Mouse (Mus musculus) liver, embryonic 15.5 days (tissue): ENCODE measurements around the gene Pou2f3. TPM values are rescaled to one million over a fixed set of nuclear protein-coding genes. Genes with fewer than 3 reads are reported as not detected.

Experiments used
- ATAC-seq: fragments of 200-750 bp; cut with Nextera tagmentation; 2 replicates; pipeline ENCODE4 v1.8.0; 2017; ENCODE audit warnings: moderate number of reproducible peaks, mild to moderate bottlenecking, moderate library complexity; ENCODE audit not compliant: insufficient read depth
- H3K27ac ChIP-seq: fragments of 300-500 bp; sonication (generic); replicated peaks from 2 replicates; pipeline ENCODE4 v1.5.1; 2015; ENCODE audit warnings: mild to moderate bottlenecking, inconsistent platforms
- H3K27me3 ChIP-seq: fragments of 300-500 bp; sonication (generic); 2 replicates; pipeline ENCODE4 v1.6.1; 2015; ENCODE audit warnings: mild to moderate bottlenecking, inconsistent platforms
- H3K36me3 ChIP-seq: fragments of 300-500 bp; sonication (generic); replicated peaks from 2 replicates; pipeline ENCODE4 v1.6.1; 2015; ENCODE audit warnings: moderate library complexity, mild to moderate bottlenecking, inconsistent platforms
- H3K4me1 ChIP-seq: fragments of 300-500 bp; sonication (generic); replicated peaks from 2 replicates; pipeline ENCODE4 v1.6.1; 2015; ENCODE audit warnings: inconsistent platforms
- H3K4me2 ChIP-seq: fragments of 300-500 bp; sonication (generic); 2 replicates; pipeline ENCODE4 v1.6.1; 2015; ENCODE audit warnings: moderate library complexity, mild to moderate bottlenecking, inconsistent platforms
- H3K4me3 ChIP-seq: fragments of 300-500 bp; sonication (generic); replicated peaks from 2 replicates; pipeline ENCODE4 v1.5.1; 2015; ENCODE audit warnings: mild to moderate bottlenecking, inconsistent platforms
- H3K9ac ChIP-seq: fragments of 300-500 bp; sonication (generic); 2 replicates; pipeline ENCODE4 v1.6.1; 2015; ENCODE audit warnings: moderate library complexity, mild to moderate bottlenecking, inconsistent platforms
- H3K9me3 ChIP-seq: fragments of 300-500 bp; sonication (generic); replicated peaks from 2 replicates; pipeline ENCODE4 v1.6.1; 2016; ENCODE audit warnings: inconsistent platforms
- WGBS: fragments of 180-500 bp; shearing (Covaris S2); methylation state at CpG from one replicate; pipeline ENCODE4 v1.1.7; 2015; ENCODE audit warnings: mixed read lengths; ENCODE audit not compliant: insufficient replicate concordance; 5-methylcytosine and 5-hydroxymethylcytosine counted together
- polyA plus RNA-seq: library from polyadenylated mRNA; unstranded; fragments of >200 nt; fragmentation: Nextera tagmentation; extraction: Ambion mirVana; gene quantifications from 2 replicates; pipeline ENCODE4 v1.2.1, GENCODE M21; 2015

Gene Pou2f3
- polyA plus RNA-seq, 1 experiment from 2014 or later: not detected

GRCm38 (mm10) chr9:43098922-43099321 is 111.2 kb downstream of the Pou2f3 start:
- Histone ChIP-seq H3K4me1 (peaks cover 64% of the 10 kb centered on the region), H3K4me3 (0 out of 2 replicates have a peak overlapping the region, but pooled peaks have one; percentile 9), H3K27me3 (peaks cover 9% of the 10 kb centered on the region; the same call in 1 of the 2 replicates), H3K4me2 (peak overlapping the region; percentile 2; the same call in 1 of the 2 replicates), H3K27ac (no peak overlapping the region), H3K9me3 (no peaks in the 10 kb centered on the region), H3K36me3 (0 out of 2 replicates have a peak, but pooled peaks cover 6% of the 10 kb centered on the region), H3K9ac (no peak overlapping the region)
- ATAC-seq: no peak
- WGBS: 26% methylated on average over 4 of the region's 4 CpGs

GRCm38 (mm10) chr9:43097801-43098557 is 112.2 kb downstream of the Pou2f3 start:
- WGBS: 69% methylated on average over 3 of the region's 3 CpGs

DNA sequence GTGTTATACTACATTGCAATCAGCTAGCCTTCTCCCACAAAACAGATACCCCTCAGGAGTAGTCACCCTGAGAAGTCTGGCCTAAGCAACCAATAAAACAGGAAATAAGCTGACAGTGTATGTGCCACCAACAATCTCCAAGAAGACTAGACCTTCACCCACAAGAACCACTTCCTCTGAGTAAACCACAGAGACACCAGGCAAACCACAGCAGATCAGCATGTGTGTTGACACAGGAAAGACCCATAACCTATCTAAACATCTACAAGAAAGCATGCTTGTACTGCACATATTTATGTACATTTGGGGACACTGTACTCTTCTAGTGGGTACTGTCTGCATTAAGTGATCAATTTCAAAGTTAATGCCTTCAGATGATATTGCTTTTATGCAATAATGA is 113.8 kb downstream of the Pou2f3 start:
- ATAC-seq: no peak
- no peak overlapping the region for H3K4me2 ChIP-seq
- H3K9ac ChIP-seq: no peak overlapping the region
- H3K4me1 ChIP-seq: peaks cover 45% of the 10 kb centered on the region
- 0 out of 2 replicates have a peak, but pooled peaks cover 6% of the 10 kb centered on the region for H3K36me3 ChIP-seq
- peaks cover 12% of the 10 kb centered on the region; the same call in 1 of the 2 replicates for H3K27me3 ChIP-seq
- H3K4me3 ChIP-seq: no peak overlapping the region
- no peaks in the 10 kb centered on the region for H3K9me3 ChIP-seq
- no peak overlapping the region for H3K27ac ChIP-seq

More at GRCm38 (mm10) chr9:43097801-43098557, 112.2 kb downstream of the Pou2f3 start:
- Histone ChIP-seq H3K27me3 (peaks cover 5% of the 10 kb centered on the region; the same call in 1 of the 2 replicates), H3K4me3 (no peak overlapping the region), H3K9me3 (no peaks in the 10 kb centered on the region), H3K36me3 (0 out of 2 replicates have a peak, but pooled peaks cover 6% of the 10 kb centered on the region), H3K9ac (no peak overlapping the region), H3K4me2 (no peak overlapping the region), H3K27ac (no peak overlapping the region), H3K4me1 (peaks cover 60% of the 10 kb centered on the region)
- no peak for ATAC-seq

DNA sequence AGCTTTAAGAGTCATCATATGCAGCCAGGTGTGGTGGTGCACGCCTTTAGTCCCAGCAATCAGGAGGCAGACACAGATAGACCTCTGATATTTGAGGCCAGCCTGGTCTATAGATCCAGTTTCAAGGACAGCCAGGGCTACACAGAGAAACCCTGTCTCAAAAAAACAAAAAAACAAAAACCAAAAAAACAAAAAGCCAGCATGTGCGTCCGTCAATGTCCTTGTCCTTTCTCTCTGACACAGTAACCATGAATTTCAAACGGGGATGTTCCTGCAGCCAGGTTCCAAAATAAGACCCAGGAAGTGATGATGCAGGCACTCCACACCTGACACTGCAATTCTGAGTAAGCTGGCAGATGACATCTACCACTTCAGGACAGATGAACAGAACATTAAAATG is 115.3 kb downstream of the Pou2f3 start:
- H3K36me3 ChIP-seq: 0 out of 2 replicates have a peak, but pooled peaks cover 6% of the 10 kb centered on the region
- H3K4me3 ChIP-seq: no peak overlapping the region
- no peak overlapping the region for H3K27ac ChIP-seq
- H3K4me2 ChIP-seq: no peak overlapping the region
- WGBS: 74% methylated on average over 4 of the region's 4 CpGs
- ATAC-seq: no peak
- peaks cover 35% of the 10 kb centered on the region for H3K4me1 ChIP-seq
- no peak overlapping the region for H3K9ac ChIP-seq
- H3K9me3 ChIP-seq: no peaks in the 10 kb centered on the region
- peaks cover 12% of the 10 kb centered on the region; the same call in 1 of the 2 replicates for H3K27me3 ChIP-seq

GRCm38 (mm10) chr9:43093803-43094202 is 116.4 kb downstream of the Pou2f3 start:
- no peaks in the 10 kb centered on the region for H3K9me3 ChIP-seq
- H3K4me1 ChIP-seq: peaks cover 29% of the 10 kb centered on the region
- 67% methylated on average over 3 of the region's 3 CpGs for WGBS
- no peak overlapping the region for H3K27ac ChIP-seq
- no peak overlapping the region for H3K4me2 ChIP-seq
- H3K9ac ChIP-seq: no peak overlapping the region
- H3K4me3 ChIP-seq: no peak overlapping the region
- peaks cover 12% of the 10 kb centered on the region; the same call in 1 of the 2 replicates for H3K27me3 ChIP-seq
- H3K36me3 ChIP-seq: 0 out of 2 replicates have a peak, but pooled peaks cover 6% of the 10 kb centered on the region
- no peak for ATAC-seq

GRCm38 (mm10) chr9:43085686-43086285 is 124.4 kb downstream of the Pou2f3 start:
- H3K4me3 ChIP-seq: no peak overlapping the region
- H3K27me3 ChIP-seq: peaks cover 23% of the 10 kb centered on the region
- peaks cover 5% of the 10 kb centered on the region; the same call in 1 of the 2 replicates for H3K4me1 ChIP-seq
- H3K27ac ChIP-seq: no peak overlapping the region
- no peak for ATAC-seq
- no peaks in the 10 kb centered on the region for H3K36me3 ChIP-seq
- H3K9ac ChIP-seq: no peak overlapping the region
- WGBS: 74% methylated on average over 1 of the region's 1 CpGs
- no peak overlapping the region for H3K4me2 ChIP-seq
- no peaks in the 10 kb centered on the region for H3K9me3 ChIP-seq

DNA sequence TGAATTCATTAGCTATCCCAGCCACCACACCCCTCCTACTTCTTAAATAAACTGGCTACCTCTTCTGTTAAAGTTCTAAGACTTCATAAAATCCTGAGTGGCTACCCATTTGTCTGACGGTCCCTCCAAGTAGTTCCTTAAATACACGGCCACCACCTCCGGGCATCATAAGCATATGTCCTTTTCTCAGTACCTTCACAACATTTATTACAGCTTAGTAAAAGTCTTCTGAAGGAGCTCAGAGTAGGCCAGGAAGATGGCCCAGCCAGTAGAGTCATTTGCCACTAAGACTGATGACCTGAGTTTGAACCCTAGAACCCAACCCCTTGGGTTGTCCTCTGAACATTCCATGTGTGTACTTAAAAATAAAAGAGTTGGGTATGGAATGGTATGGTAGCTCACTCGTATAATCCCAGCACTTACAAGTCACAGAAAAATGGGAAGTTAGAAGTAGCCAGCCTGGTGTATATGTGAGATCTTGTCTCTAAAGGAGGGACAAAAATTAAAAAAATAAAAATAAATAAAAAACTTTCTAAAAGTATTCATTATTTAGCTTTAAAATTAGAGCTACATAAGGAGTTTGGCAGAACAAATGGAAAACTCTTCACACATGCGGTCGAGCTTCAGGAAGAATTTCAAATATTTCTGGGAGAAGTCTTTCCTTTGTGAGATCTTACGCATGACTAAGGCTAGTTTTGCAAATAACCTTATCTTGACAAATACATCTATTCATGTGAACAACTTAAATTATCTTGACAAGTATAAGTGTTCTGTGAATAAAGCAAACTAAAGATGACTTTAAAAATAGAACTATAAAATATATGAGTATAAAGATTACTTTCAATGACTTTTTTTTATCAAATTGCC is 125.4 kb downstream of the Pou2f3 start:
- no peak overlapping the region for H3K9ac ChIP-seq
- peaks cover 5% of the 10 kb centered on the region; the same call in 1 of the 2 replicates for H3K4me1 ChIP-seq
- WGBS: 66% methylated on average over 7 of the region's 7 CpGs
- no peak for ATAC-seq
- H3K4me2 ChIP-seq: no peak overlapping the region
- peaks cover 23% of the 10 kb centered on the region for H3K27me3 ChIP-seq
- no peaks in the 10 kb centered on the region for H3K36me3 ChIP-seq
- H3K9me3 ChIP-seq: no peaks in the 10 kb centered on the region
- no peak overlapping the region for H3K27ac ChIP-seq
- no peak overlapping the region for H3K4me3 ChIP-seq

GRCm38 (mm10) chr9:43083441-43084055 is 126.6 kb downstream of the Pou2f3 start:
- Histone ChIP-seq H3K36me3 (no peaks in the 10 kb centered on the region), H3K9me3 (no peaks in the 10 kb centered on the region), H3K4me2 (no peak overlapping the region), H3K27ac (no peak overlapping the region), H3K27me3 (peaks cover 25% of the 10 kb centered on the region), H3K4me3 (no peak overlapping the region), H3K4me1 (peaks cover 5% of the 10 kb centered on the region), H3K9ac (no peak overlapping the region)
- ATAC-seq: no peak
- WGBS: 48% methylated on average over 7 of the region's 7 CpGs

DNA sequence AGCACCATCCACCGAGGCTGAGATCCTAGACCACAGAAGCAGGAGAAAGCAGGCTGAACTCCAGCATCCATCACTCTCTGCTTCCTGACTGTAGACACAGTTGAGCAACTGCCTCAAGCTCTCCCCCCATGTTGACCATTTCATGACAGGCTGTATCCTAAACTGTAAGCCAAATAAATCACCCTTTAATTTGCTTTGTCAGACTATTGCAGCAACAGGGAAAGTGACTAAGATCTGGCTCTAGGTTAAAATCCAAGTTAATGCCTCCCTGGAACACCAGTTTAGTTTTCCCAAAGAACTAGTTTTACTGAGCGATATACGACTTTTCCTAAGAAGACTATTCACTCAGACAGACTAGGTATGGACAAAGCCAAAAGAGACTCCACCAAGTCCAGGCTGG is 131.5 kb downstream of the Pou2f3 start:
- Histone ChIP-seq H3K4me3 (no peak overlapping the region), H3K4me1 (no peaks in the 10 kb centered on the region; the same call in none of the 2 replicates), H3K27ac (no peak overlapping the region), H3K9me3 (no peaks in the 10 kb centered on the region), H3K36me3 (no peaks in the 10 kb centered on the region), H3K4me2 (no peak overlapping the region), H3K27me3 (peaks cover 10% of the 10 kb centered on the region), H3K9ac (no peak overlapping the region)
- no peak for ATAC-seq
- 65% methylated on average over 3 of the region's 3 CpGs for WGBS

DNA sequence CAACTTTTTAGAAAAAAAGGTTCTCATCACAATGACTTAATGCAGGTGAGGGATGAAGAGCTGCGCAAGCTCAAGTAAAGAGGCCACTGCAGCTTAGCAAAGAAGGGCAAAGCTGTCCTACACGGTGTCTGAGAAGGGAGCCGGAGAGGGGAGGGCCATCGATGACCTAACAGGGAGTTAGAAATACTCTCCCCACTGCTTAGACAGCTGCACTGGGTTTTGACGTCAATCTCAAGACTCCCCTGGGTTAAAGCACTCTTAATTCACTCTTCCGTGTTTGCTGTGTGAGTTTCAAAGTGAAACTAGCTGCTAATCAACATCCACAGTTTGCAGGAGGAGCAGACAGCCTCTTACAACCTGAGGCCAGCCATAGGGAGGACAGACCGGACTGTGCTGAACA is 134.0 kb downstream of the Pou2f3 start:
- Histone ChIP-seq H3K27ac (no peak overlapping the region), H3K9me3 (no peaks in the 10 kb centered on the region), H3K4me2 (no peak overlapping the region), H3K4me1 (no peaks in the 10 kb centered on the region; the same call in 1 of the 2 replicates), H3K36me3 (no peaks in the 10 kb centered on the region), H3K4me3 (no peak overlapping the region), H3K9ac (no peak overlapping the region), H3K27me3 (peaks cover 3% of the 10 kb centered on the region; the same call in 1 of the 2 replicates)
- no peak for ATAC-seq
- 72% methylated on average over 7 of the region's 7 CpGs for WGBS
